Mouse (Mus musculus) heart, adult 18-20 months (tissue): ENCODE results near the gene Nphp3. TPM values are rescaled to one million over a fixed set of nuclear protein-coding genes. Genes with fewer than 3 reads are reported as not detected.

ENCODE experiments used
- DNase-seq, 2 experiments: peaks; one replicate each; pipeline ENCODE4 v3.0.0; 2021 to 2022; ENCODE audit warnings: mixed read lengths in 1 of 2
- long read RNA-seq, 2 experiments: library from polyadenylated mRNA; stranded (forward); transcript quantifications; one replicate each; pipeline ENCODE4 v2.0.0; 2021
- total RNA-seq, 2 experiments: library from RNA; stranded (reverse); gene quantifications; 2 replicates each; pipeline ENCODE4 v1.2.3; 2021

The Nphp3 gene
- 1 to 10 TPM; 1.9 to 2.0 TPM for total RNA-seq
- long read RNA-seq, experiment 1, partial matches to known transcripts = 0 of 1 reads
- long read RNA-seq, experiment 1, other reads (novel, unspliced or antisense) = 1 of 1 reads
- long read RNA-seq, experiment 2 = 0 reads

GRCm38 (mm10) chr9:104001921-104002859 lies at the start of gene Nphp3:
Nphp3 (plus strand) TSS chr9:104002544.
- peak; percentile 99 to 100 for DNase-seq

DNA sequence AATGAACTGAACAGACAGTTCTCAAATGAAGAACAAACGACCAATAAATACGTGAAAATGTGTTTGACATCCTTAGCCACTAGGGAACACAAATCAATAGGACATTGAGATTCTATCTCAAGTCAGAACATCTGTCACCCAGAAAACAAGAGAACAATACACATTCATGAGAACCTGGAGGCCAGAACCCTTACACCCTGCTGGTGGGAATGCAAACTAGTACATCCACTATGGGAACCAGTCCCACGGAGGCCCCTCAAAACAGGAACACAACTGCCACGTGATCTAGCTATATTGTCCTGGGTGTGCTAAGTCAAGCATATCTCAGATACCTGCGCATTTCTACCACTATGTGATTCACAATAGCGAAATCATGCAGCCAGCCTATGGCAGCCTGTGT lies 43.6 kb upstream of the Nphp3 start:
- DNase-seq = no peak

- no peak for DNase-seq
These were observed 42.4 kb upstream of the Nphp3 start for GRCm38 (mm10) chr9:103959989-103960388.

DNA sequence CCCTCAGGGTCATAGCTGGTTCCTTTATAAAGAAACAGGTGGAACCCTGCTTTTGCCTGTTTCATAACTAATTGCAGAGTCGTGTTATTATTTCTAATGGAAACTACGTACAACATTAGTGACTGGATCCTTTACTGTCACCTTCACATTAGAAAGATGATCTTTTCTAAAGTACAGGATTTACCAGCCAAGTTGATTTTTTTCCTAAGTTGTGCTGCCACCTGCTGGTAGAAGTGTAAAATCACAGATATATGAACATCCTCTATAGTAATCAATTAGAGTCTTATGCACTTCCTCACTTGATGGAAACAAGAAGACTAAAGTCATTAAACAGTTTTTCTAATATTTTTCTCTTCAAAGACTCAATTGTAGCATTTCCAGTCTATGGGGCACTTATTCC lies 5.8 kb upstream of the Nphp3 start:
- peak; percentile 27 to 78 for DNase-seq

- DNase-seq = no peak
These were observed 1.7 kb upstream of the Nphp3 start for GRCm38 (mm10) chr9:104000601-104001000.

GRCm38 (mm10) chr9:104002913-104003330 lies 578 bp downstream of the Nphp3 start:
- peak in 1 of 2 experiments; percentile 65 for DNase-seq

- DNase-seq = no peak
These were observed 12.2 kb downstream of the Nphp3 start for GRCm38 (mm10) chr9:104014526-104014925.

- DNase-seq = no peak
These were observed 18.7 kb downstream of the Nphp3 start for GRCm38 (mm10) chr9:104021026-104021425.

- no peak for DNase-seq
These were observed 24.8 kb downstream of the Nphp3 start for GRCm38 (mm10) chr9:104027186-104027585.

DNA sequence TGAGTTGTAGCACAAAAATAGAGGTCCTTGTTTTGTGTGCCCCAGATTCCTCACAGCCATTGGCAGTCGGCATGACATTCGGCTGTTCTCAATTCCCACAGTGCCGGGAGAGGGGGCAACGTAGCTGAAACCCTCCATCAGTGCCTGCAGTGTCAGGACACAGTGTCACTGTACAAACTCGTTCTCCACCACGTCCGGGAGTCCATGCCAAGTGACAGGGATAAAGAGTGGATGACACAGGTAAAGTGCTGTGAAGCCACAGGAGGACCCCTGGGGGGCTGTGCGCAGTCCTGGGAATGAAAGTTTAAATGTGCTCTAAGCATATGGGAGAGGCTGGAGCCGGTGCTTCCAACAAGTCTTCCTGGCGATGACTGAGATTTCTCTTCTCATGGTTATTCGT lies 27.5 kb downstream of the Nphp3 start:
- DNase-seq = no peak

DNA sequence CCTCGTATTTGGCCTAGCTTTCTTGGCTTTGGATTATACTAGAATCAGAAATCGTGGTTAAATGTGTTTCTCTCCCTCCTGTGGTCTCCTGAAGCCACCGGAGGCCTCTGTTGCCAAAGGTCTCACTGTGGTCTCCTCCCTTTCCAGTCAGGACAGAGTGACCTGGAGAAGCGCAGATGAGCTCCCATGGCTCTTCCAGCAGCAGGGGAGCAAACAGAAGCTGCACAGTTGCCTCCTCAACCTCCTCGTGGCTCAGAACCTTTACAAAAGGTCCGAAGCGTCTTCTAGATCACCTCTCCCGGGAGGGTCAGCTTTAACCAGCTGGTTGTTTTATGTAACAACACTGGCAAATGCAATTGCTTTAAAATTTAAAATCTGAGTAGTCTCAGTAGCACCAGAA lies 31.9 kb downstream of the Nphp3 start:
- DNase-seq = no peak

DNA sequence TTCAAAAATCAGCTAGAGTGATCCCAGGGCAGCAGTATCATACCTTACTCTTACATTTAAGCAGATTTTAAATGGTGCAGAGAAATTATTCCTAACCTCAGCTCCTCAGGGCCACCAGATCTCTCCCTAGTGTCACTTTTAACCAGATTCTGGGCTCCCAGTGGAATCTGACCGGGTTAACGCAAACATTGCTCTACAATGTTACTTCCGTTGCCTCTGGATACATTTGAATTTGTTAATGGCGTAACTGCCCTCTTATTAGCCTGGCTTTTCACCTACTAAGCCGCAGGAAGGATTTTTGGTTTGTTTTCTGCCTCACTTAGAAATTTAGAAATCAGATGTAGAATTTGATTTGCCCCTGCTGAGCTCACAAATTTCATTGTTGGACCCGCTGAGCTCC lies 32.4 kb downstream of the Nphp3 start:
- DNase-seq = no peak

- peak; percentile 67 to 84 for DNase-seq
These were observed 33.1 kb downstream of the Nphp3 start for GRCm38 (mm10) chr9:104035261-104036015.

DNA sequence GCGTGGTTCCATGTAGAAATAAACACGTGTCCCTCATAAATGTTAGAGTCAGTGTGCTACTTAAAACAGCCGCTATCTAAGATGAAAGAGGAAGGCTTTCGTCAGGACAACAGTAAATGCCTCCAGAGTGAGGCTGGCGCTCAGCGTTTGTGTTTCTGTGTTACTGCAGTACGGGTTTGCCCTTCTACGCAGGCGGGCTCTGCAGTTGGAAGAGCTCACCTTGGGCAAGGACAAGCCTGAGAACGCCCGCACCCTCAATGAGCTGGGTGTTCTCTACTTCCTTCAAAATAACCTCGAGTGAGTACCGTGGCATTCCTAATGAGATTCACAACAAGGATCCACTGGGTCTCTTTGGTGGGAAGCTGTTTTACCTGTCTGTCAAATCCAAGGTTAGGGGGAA lies 35.9 kb downstream of the Nphp3 start:
- DNase-seq = no peak

- no peak for DNase-seq
These were observed 36.8 kb downstream of the Nphp3 start for GRCm38 (mm10) chr9:104039031-104039695.

GRCm38 (mm10) chr9:104039742-104040141 lies 37.4 kb downstream of the Nphp3 start:
- no peak for DNase-seq

- no peak for DNase-seq
These were observed 38.0 kb downstream of the Nphp3 start, which contains the start of gene Gm28305 for GRCm38 (mm10) chr9:104040362-104040761. Gm28305 (plus strand) TSS chr9:104040662.

GRCm38 (mm10) chr9:104043676-104044075 lies 41.3 kb downstream of the Nphp3 start:
- no peak for DNase-seq

DNA sequence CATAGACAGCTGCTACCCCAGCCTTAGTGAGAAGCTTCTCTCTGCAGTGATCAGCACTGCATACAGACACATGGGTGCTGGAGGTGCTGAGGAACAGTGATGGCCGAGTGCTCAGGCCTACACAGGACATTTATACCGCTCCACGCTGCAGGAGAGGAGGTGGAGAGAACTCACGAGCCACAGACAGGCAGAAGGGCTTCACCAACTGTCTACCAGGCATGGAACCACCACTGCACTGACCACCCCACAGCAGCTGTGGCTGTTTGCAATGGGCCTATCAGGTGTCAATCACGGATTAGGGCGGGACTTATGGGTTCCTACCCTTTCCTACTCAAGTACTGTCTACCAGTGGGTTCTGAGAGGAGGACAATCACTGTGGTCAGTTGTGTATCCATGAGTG lies 48.7 kb downstream of the Nphp3 start:
- DNase-seq = no peak

GRCm38 (mm10) chr9:104062430-104063243 lies 60.3 kb downstream of the Nphp3 start, which contains the start of gene Uba5:
Uba5 (minus strand) TSS chr9:104063134.
- DNase-seq = peak; percentile 16 to 70

- DNase-seq = peak; percentile 90 to 94
These were observed 61.1 kb downstream of the Nphp3 start, which contains the start of gene Acad11 for GRCm38 (mm10) chr9:104063244-104063961. Acad11 (plus strand) TSS chr9:104063377.
